ENCODE assay signal across 27 mouse cellular contexts in the genomic region with DNA sequence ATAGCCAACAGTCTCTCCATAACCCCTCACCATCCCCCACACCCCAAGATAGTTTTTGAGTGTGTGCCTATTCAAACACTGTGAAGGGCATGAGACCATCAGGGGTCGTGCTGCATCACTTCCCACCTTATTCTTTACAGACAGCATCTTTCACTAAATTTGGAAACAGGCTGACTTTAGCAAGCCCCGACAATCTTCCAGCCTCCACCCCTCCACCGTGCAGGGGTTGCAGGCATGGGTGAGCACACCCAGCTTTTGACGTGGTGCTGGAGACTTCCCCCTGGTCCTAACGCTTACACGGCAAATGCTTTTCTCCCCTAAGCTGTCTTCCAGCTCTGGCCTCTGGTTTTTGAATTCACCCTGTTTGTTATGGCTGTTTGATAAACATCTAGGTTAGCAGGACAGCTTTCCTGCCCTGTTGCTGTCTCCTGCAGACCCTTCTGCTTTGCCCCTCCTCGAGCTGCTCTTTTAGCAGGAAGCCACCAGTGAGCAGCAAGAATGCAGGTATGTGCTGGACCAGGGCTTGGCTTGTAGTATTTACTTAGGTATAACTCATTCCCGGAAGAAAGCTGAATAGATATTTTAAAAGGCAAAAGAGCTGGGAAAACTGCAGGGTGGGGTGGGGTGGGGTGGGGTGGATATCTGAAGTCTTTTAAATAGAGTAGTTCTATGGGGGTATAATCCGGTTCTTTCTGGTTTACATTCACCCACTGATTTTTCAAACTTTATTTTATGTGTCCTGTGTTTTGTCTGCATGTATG. TPM values are rescaled to one million over a fixed set of nuclear protein-coding genes. Genes with fewer than 3 reads are reported as not detected.
DNase-seq lines count a peak whose midpoint lies in the region; ATAC-seq and TF ChIP-seq lines count a peak whose summit lies in the region.
"Had no signal": no experiment of that assay in that cellular context is flagged by ENCODE, and none has a peak within 500 bp of the region (broad histone marks: within the 10 kb centered on the region; RNA-seq: fewer than 3 reads in every experiment).

No protein-coding gene starts in this region.

- H3K4me2 ChIP-seq in intestine, embryonic 14.5 days (ENCODE audit: low read length): no peak overlapping the region
- no peak overlapping the region for H3K4me2 ChIP-seq in intestine, postnatal 0 days (replicated peaks; ENCODE audit: low read depth)
- H3K4me2 ChIP-seq in lung, postnatal 0 days (replicated peaks; ENCODE audit: low read depth, low read length): no peak overlapping the region
- no peak overlapping the region for H3K4me2 ChIP-seq in intestine, embryonic 15.5 days (replicated peaks)
- H3K4me2 ChIP-seq in stomach, embryonic 15.5 days: no peak overlapping the region
- H3K4me2 ChIP-seq: embryonic facial prominence, embryonic 15.5 days; forebrain, embryonic 15.5 days; heart, embryonic 12.5 days; hindbrain, embryonic 15.5 days; liver, embryonic 15.5 days had no signal

- TF ChIP-seq EP300 in lung, postnatal 0 days (IDR thresholded peaks at IDR 0.05): no peak

- no peaks in the 10 kb centered on the region for H3K36me3 ChIP-seq in intestine, embryonic 14.5 days (ENCODE audit: control insufficient read depth, insufficient read depth, low read length)
- peaks cover 3% of the 10 kb centered on the region; the same call in 1 of the 2 replicates for H3K36me3 ChIP-seq in intestine, postnatal 0 days (ENCODE audit: control insufficient read depth, insufficient read depth)
- no peaks in the 10 kb centered on the region for H3K36me3 ChIP-seq in lung, postnatal 0 days (ENCODE audit: insufficient read depth, low read length)
- H3K36me3 ChIP-seq in intestine, embryonic 15.5 days: no peaks in the 10 kb centered on the region
- no peaks in the 10 kb centered on the region for H3K36me3 ChIP-seq in stomach, embryonic 15.5 days
- H3K36me3 ChIP-seq: embryonic facial prominence, embryonic 15.5 days; heart, embryonic 12.5 days had no signal

- H3K4me3 ChIP-seq in intestine, embryonic 14.5 days (ENCODE audit: low read depth, low read length): no peak overlapping the region
- no peak overlapping the region for H3K4me3 ChIP-seq in intestine, postnatal 0 days (ENCODE audit: low read depth, low read length)
- no peak overlapping the region for H3K4me3 ChIP-seq in lung, postnatal 0 days (ENCODE audit: low read depth, low read length)
- no peak overlapping the region for H3K4me3 ChIP-seq in intestine, embryonic 15.5 days (replicated peaks)
- H3K4me3 ChIP-seq in stomach, embryonic 15.5 days (replicated peaks): no peak overlapping the region
- H3K4me3 ChIP-seq: embryonic facial prominence, embryonic 15.5 days; forebrain, embryonic 15.5 days; heart, embryonic 12.5 days; hindbrain, embryonic 15.5 days; liver, embryonic 15.5 days had no signal

- no peak overlapping the region for H3K27ac ChIP-seq in intestine, embryonic 14.5 days (ENCODE audit: low read depth)
- H3K27ac ChIP-seq in intestine, postnatal 0 days (ENCODE audit: low read depth, low read length): no peak overlapping the region
- no peak overlapping the region for H3K27ac ChIP-seq in lung, postnatal 0 days (ENCODE audit: low read length)
- H3K27ac ChIP-seq in intestine, embryonic 15.5 days: no peak overlapping the region
- H3K27ac ChIP-seq in stomach, embryonic 15.5 days: peak overlapping the region; percentile 26; the same call in 1 of the 2 replicates
- H3K27ac ChIP-seq: embryonic facial prominence, embryonic 15.5 days; forebrain, embryonic 15.5 days; hindbrain, embryonic 15.5 days; liver, embryonic 15.5 days; macrophage had no signal

- no peaks in the 10 kb centered on the region for H3K9me3 ChIP-seq in intestine, embryonic 14.5 days (ENCODE audit: control insufficient read depth, low read length)
- H3K9me3 ChIP-seq in intestine, postnatal 0 days (ENCODE audit: control insufficient read depth): no peaks in the 10 kb centered on the region
- H3K9me3 ChIP-seq in lung, postnatal 0 days (ENCODE audit: low read length): no peaks in the 10 kb centered on the region
- no peaks in the 10 kb centered on the region for H3K9me3 ChIP-seq in intestine, embryonic 15.5 days
- H3K9me3 ChIP-seq in stomach, embryonic 15.5 days: no peaks in the 10 kb centered on the region
- H3K9me3 ChIP-seq: embryonic facial prominence, embryonic 15.5 days; forebrain, embryonic 15.5 days; heart, embryonic 12.5 days; hindbrain, embryonic 15.5 days; liver, embryonic 15.5 days had no signal

- TF ChIP-seq CTCF in intestine, postnatal 0 days (IDR thresholded peaks at IDR 0.05; ENCODE audit: low read depth): no peak
- no peak for TF ChIP-seq CTCF in lung, postnatal 0 days (IDR thresholded peaks at IDR 0.05)

- H3K9ac ChIP-seq in intestine, embryonic 14.5 days (ENCODE audit: low read length): no peak overlapping the region
- H3K9ac ChIP-seq in intestine, postnatal 0 days (ENCODE audit: low read depth, low read length): no peak overlapping the region
- H3K9ac ChIP-seq in lung, postnatal 0 days (replicated peaks; ENCODE audit: low read depth): no peak overlapping the region
- H3K9ac ChIP-seq in intestine, embryonic 15.5 days: no peak overlapping the region
- no peak overlapping the region for H3K9ac ChIP-seq in stomach, embryonic 15.5 days
- H3K9ac ChIP-seq: embryonic facial prominence, embryonic 15.5 days; forebrain, embryonic 15.5 days; heart, embryonic 12.5 days; hindbrain, embryonic 15.5 days; liver, embryonic 15.5 days had no signal

- no peaks in the 10 kb centered on the region for H3K4me1 ChIP-seq in intestine, embryonic 14.5 days (replicated peaks; ENCODE audit: control insufficient read depth, insufficient read depth, low read length)
- H3K4me1 ChIP-seq in intestine, postnatal 0 days (replicated peaks; ENCODE audit: control insufficient read depth, insufficient read depth, low read length): no peaks in the 10 kb centered on the region
- peaks cover 2% of the 10 kb centered on the region; the same call in 1 of the 2 replicates for H3K4me1 ChIP-seq in lung, postnatal 0 days (ENCODE audit: insufficient read depth, low read depth, low read length)
- H3K4me1 ChIP-seq in intestine, embryonic 15.5 days (replicated peaks): no peaks in the 10 kb centered on the region
- H3K4me1 ChIP-seq in stomach, embryonic 15.5 days: 0 out of 2 replicates have a peak, but pooled peaks cover 5% of the 10 kb centered on the region
- H3K4me1 ChIP-seq: embryonic facial prominence, embryonic 15.5 days; heart, embryonic 12.5 days; liver, embryonic 15.5 days had no signal

- no peaks in the 10 kb centered on the region for H3K27me3 ChIP-seq in intestine, embryonic 14.5 days (replicated peaks; ENCODE audit: control insufficient read depth, insufficient read depth, low read length)
- no peaks in the 10 kb centered on the region for H3K27me3 ChIP-seq in intestine, postnatal 0 days (replicated peaks; ENCODE audit: control insufficient read depth, insufficient read depth, low read length)
- H3K27me3 ChIP-seq in lung, postnatal 0 days (replicated peaks; ENCODE audit: insufficient read depth, low read length): no peaks in the 10 kb centered on the region
- no peaks in the 10 kb centered on the region for H3K27me3 ChIP-seq in intestine, embryonic 15.5 days (replicated peaks)
- H3K27me3 ChIP-seq in stomach, embryonic 15.5 days (replicated peaks): no peaks in the 10 kb centered on the region
- H3K27me3 ChIP-seq: embryonic facial prominence, embryonic 15.5 days; forebrain, embryonic 15.5 days; heart, embryonic 12.5 days; hindbrain, embryonic 15.5 days; liver, embryonic 15.5 days had no signal

- 0 out of 2 replicates have a peak, but pooled peaks have one; percentile 19 for ATAC-seq in intestine, embryonic 14.5 days (replicated peaks; ENCODE audit: low FRiP score, low TSS enrichment, low read depth)
- ATAC-seq in intestine, postnatal 0 days: no peak
- ATAC-seq in lung, postnatal 0 days: peak; percentile 49
- peak; percentile 43; the same call in 1 of the 2 replicates for ATAC-seq in intestine, embryonic 15.5 days
- peak; percentile 63 for ATAC-seq in stomach, embryonic 15.5 days (ENCODE audit: insufficient read depth, low FRiP score, low read depth)
- ATAC-seq: forebrain, embryonic 15.5 days had no signal

- WGBS in intestine, embryonic 14.5 days: 56% methylated on average over 9 of the region's 9 CpGs
- 55% methylated on average over 9 of the region's 9 CpGs for WGBS in intestine, postnatal 0 days
- WGBS in lung, postnatal 0 days: 48% methylated on average over 9 of the region's 9 CpGs
- 54% methylated on average over 9 of the region's 9 CpGs for WGBS in intestine, embryonic 15.5 days
- WGBS in stomach, embryonic 15.5 days: 63% methylated on average over 9 of the region's 9 CpGs

- intact Hi-C loops in heart, postnatal 25 days (cut with DNase I): no loop called here

- peak; percentile 46 for DNase-seq in intestine, embryonic 14.5 days (ENCODE audit: low spot score)
- peak; percentile 39 for DNase-seq in lung, postnatal 0 days (ENCODE audit: low spot score)
- no peak for DNase-seq in lung, postnatal 4 days
- DNase-seq in ovary, postnatal 10 days (ENCODE audit: low spot score): no peak
- no peak for DNase-seq in heart, postnatal 25 days (ENCODE audit: low spot score)
- DNase-seq: adrenal gland, adult 2 months; cerebellum, adult 11 months; cerebellum, adult 9-11 months; gastrocnemius, postnatal 10 days; heart, postnatal 10 days; kidney, adult 2 months; kidney, postnatal 25 days; layer of hippocampus, postnatal 36 days; thymus, adult 18-20 months; thymus, postnatal 4 days had no signal

RNA-seq across cellular contexts. Expression of a gene that starts 20.7 kb away (rescaled TPM):
- 15.2 and 17.1 TPM in 2 replicates for polyA plus RNA-seq in intestine, embryonic 14.5 days (2014; fragmentation: Nextera tagmentation; extraction: Ambion mirVana)
- 6.6 and 6.9 TPM in 2 replicates for polyA plus RNA-seq in intestine, postnatal 0 days (2015; fragmentation: Nextera tagmentation; extraction: Ambion mirVana)
- polyA plus RNA-seq in lung, postnatal 0 days (2015; fragmentation: Nextera tagmentation; extraction: Ambion mirVana): 1.9 TPM in 2 replicates
- 15.0 and 15.2 TPM in 2 replicates for polyA plus RNA-seq in intestine, embryonic 15.5 days (2015; fragmentation: Nextera tagmentation; extraction: Ambion mirVana)
- 25.1 and 27.3 TPM in 2 replicates for polyA plus RNA-seq in stomach, embryonic 15.5 days (2015; fragmentation: Nextera tagmentation; extraction: Ambion mirVana)
- total RNA-seq in heart, postnatal 25 days (2021): 1 to 10 TPM in 1 of 2 experiments, under 1 TPM in 1; 0.64 to 1.0 TPM
- total RNA-seq: common myeloid progenitor, adult 5-6 weeks; granulocyte monocyte progenitor cell, adult 5-6 weeks; neutrophil, adult 5-6 weeks had no signal
- polyA plus RNA-seq: macrophage had no signal

Comparison
In these comparisons a context has a peak if more than half of its experiments do, and no peak if none do; other contexts are left out.
1. DNase-seq: peak in intestine, embryonic 14.5 days (single experiment) and lung, postnatal 0 days (single experiment); none in lung, postnatal 4 days (0 of 2), ovary, postnatal 10 days (single experiment) and heart, postnatal 25 days (single experiment).